In the genomic region with DNA sequence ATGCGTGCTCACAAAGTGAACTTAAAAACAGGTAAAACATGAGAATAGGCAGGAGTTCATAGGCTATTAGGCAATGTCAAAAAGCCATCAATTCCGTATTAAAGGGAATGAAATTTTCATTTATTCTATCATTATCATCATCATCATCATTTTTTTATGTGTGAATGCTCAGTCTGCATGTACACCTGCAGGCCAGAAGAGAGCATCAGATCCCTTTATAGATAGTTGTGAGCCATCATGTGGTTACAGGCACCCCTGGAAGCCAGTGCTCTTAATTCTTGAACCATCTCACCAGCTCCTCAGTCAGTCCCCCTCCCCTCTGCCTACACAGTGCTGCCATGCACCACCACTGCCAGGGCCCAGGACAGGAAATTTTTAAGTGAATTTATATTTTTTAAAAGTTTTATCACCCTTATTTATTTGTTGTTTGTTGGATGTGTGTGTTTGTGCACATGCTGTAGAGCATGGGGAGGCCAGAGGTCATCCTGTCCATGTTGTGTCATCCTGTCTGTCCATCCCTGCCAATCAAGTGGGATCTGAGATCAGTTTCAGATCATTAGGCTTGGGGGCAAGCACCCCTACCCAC, we compare ENCODE assay signal across 1 mouse cellular context.
TF ChIP-seq lines count a peak whose summit lies in the region.

No protein-coding gene starts in this region.

TF ChIP-seq in MEL, 35 proteins besides CTCF, POLR2A, EP300 and RAD21 (continued from another document):
- peak; percentile 13; the same call in 1 of the 2 replicates for TF ChIP-seq SMC3 (IDR thresholded peaks at IDR 0.05; ENCODE audit: low read depth, low read length)
